16 mouse cellular contexts compared by ENCODE assay signal in genomic region chr1:133881813-133882212, GRCm38 (mm10). TPM values are rescaled to one million over a fixed set of nuclear protein-coding genes. Genes with fewer than 3 reads are reported as not detected.
A peak's percentile ranks its signal among the peaks of the same experiment; 100 is the strongest.
DNase-seq lines count a peak whose midpoint lies in the region; ATAC-seq and TF ChIP-seq lines count a peak whose summit lies in the region.
"Had no signal": no experiment of that assay in that cellular context is flagged by ENCODE, and none has a peak within 500 bp of the region (broad histone marks: within the 10 kb centered on the region; RNA-seq: fewer than 3 reads in every experiment).

No protein-coding gene starts in this region.

- no peak for DNase-seq in heart, postnatal 14 days
- DNase-seq in liver, adult 2 months (ENCODE audit: extremely low read depth, low read depth, low spot score): no peak
- DNase-seq in liver, embryonic 11.5 days (ENCODE audit: low spot score): no peak
- no peak for DNase-seq in embryonic facial prominence, embryonic 14.5 days (ENCODE audit: low spot score)
- DNase-seq in liver, embryonic 13.5 days: no peak
- DNase-seq in frontal cortex, postnatal 25 days (ENCODE audit: low spot score in 2 of 2): no peak
- DNase-seq in spleen, postnatal 36 days (ENCODE audit: low spot score in 2 of 2): no peak
- DNase-seq: adrenal gland, adult 2 months; cerebellum, adult 11 months; cerebellum, postnatal 25 days; thymus, postnatal 4 days had no signal

- 57% methylated on average over 6 of the region's 6 CpGs for WGBS in heart, embryonic 13.5 days
- 80% methylated on average over 6 of the region's 6 CpGs for WGBS in liver, adult 2 months
- WGBS in liver, embryonic 11.5 days: 59% methylated on average over 6 of the region's 6 CpGs
- 28% methylated on average over 6 of the region's 6 CpGs for WGBS in embryonic facial prominence, embryonic 14.5 days
- WGBS in liver, embryonic 13.5 days (ENCODE audit: insufficient replicate concordance): 65% methylated on average over 6 of the region's 6 CpGs

- ATAC-seq in heart, embryonic 13.5 days (ENCODE audit: extremely low read depth, insufficient number of reproducible peaks, low FRiP score, low TSS enrichment): no peak
- ATAC-seq in liver, embryonic 11.5 days (replicated peaks; ENCODE audit: low FRiP score): no peak
- ATAC-seq in embryonic facial prominence, embryonic 14.5 days (ENCODE audit: low read depth): 0 out of 2 replicates have a peak, but pooled peaks have one; percentile 13
- ATAC-seq in liver, embryonic 13.5 days (ENCODE audit: low read depth): no peak

- H3K27ac ChIP-seq in heart, embryonic 13.5 days (replicated peaks): no peak overlapping the region
- H3K27ac ChIP-seq in liver, adult 2 months (replicated peaks; ENCODE audit: insufficient read depth, low read depth, low read length): peak overlapping the region; percentile 72
- no peak overlapping the region for H3K27ac ChIP-seq in liver, embryonic 11.5 days (ENCODE audit: low read depth, low read length)
- H3K27ac ChIP-seq in embryonic facial prominence, embryonic 14.5 days (replicated peaks; ENCODE audit: low read depth, low read length): no peak overlapping the region
- H3K27ac ChIP-seq in liver, embryonic 13.5 days: peak overlapping the region; percentile 60
- H3K27ac ChIP-seq: limb, embryonic 15.5 days; neural tube, embryonic 15.5 days had no signal

- peaks cover 48% of the 10 kb centered on the region for H3K4me1 ChIP-seq in heart, embryonic 13.5 days
- H3K4me1 ChIP-seq in liver, adult 2 months (ENCODE audit: control insufficient read depth, insufficient read depth, low read length): peaks cover 18% of the 10 kb centered on the region
- peaks cover 22% of the 10 kb centered on the region for H3K4me1 ChIP-seq in liver, embryonic 11.5 days (replicated peaks; ENCODE audit: control insufficient read depth, insufficient read depth, low read length)
- H3K4me1 ChIP-seq in embryonic facial prominence, embryonic 14.5 days (ENCODE audit: control insufficient read depth, insufficient read depth, low read length): peaks cover 5% of the 10 kb centered on the region; the same call in 1 of the 2 replicates
- peaks cover 58% of the 10 kb centered on the region for H3K4me1 ChIP-seq in liver, embryonic 13.5 days (replicated peaks)

- no peak overlapping the region for H3K4me2 ChIP-seq in heart, embryonic 13.5 days
- H3K4me2 ChIP-seq in liver, embryonic 11.5 days: no peak overlapping the region
- no peak overlapping the region for H3K4me2 ChIP-seq in embryonic facial prominence, embryonic 14.5 days (ENCODE audit: low read depth, low read length)
- H3K4me2 ChIP-seq in liver, embryonic 13.5 days: no peak overlapping the region
- H3K4me2 ChIP-seq: heart, embryonic 12.5 days; limb, embryonic 15.5 days; neural tube, embryonic 15.5 days had no signal

- no peaks in the 10 kb centered on the region for H3K79me2 ChIP-seq in liver, adult 2 months (ENCODE audit: control insufficient read depth, insufficient read depth, low read length)

- no peak for TF ChIP-seq CTCF in liver, adult 2 months (IDR thresholded peaks at IDR 0.05; ENCODE audit: low read depth, low read length)

- H3K36me3 ChIP-seq in heart, embryonic 13.5 days: no peaks in the 10 kb centered on the region
- H3K36me3 ChIP-seq in liver, adult 2 months (ENCODE audit: control insufficient read depth, insufficient read depth, low read length): no peaks in the 10 kb centered on the region
- no peaks in the 10 kb centered on the region for H3K36me3 ChIP-seq in liver, embryonic 11.5 days (ENCODE audit: control insufficient read depth, insufficient read depth, low read length)
- H3K36me3 ChIP-seq in embryonic facial prominence, embryonic 14.5 days (ENCODE audit: control insufficient read depth, insufficient read depth, low read length): no peaks in the 10 kb centered on the region
- H3K36me3 ChIP-seq in liver, embryonic 13.5 days: no peaks in the 10 kb centered on the region
- H3K36me3 ChIP-seq: heart, embryonic 12.5 days; limb, embryonic 15.5 days; neural tube, embryonic 15.5 days had no signal

- no peak for TF ChIP-seq POLR2A in liver, adult 2 months (IDR thresholded peaks at IDR 0.05; ENCODE audit: extremely low read depth, insufficient read depth, low read length)

- intact Hi-C loops in heart, postnatal 14 days (cut with DNase I): no loop called here

- no peak overlapping the region for H3K4me3 ChIP-seq in heart, embryonic 13.5 days
- H3K4me3 ChIP-seq in liver, adult 2 months (ENCODE audit: insufficient read depth, low read depth, low read length): no peak overlapping the region
- no peak overlapping the region for H3K4me3 ChIP-seq in liver, embryonic 11.5 days (ENCODE audit: low read depth, low read length)
- H3K4me3 ChIP-seq in embryonic facial prominence, embryonic 14.5 days (ENCODE audit: low read depth, low read length): no peak overlapping the region
- no peak overlapping the region for H3K4me3 ChIP-seq in liver, embryonic 13.5 days (replicated peaks)
- H3K4me3 ChIP-seq: heart, embryonic 12.5 days; limb, embryonic 15.5 days; neural tube, embryonic 15.5 days had no signal

- H3K9me3 ChIP-seq in heart, embryonic 13.5 days: no peaks in the 10 kb centered on the region
- H3K9me3 ChIP-seq in liver, embryonic 11.5 days (ENCODE audit: control insufficient read depth, low read length): no peaks in the 10 kb centered on the region
- no peaks in the 10 kb centered on the region for H3K9me3 ChIP-seq in embryonic facial prominence, embryonic 14.5 days (ENCODE audit: control insufficient read depth, low read length)
- H3K9me3 ChIP-seq in liver, embryonic 13.5 days (replicated peaks): no peaks in the 10 kb centered on the region
- H3K9me3 ChIP-seq: heart, embryonic 12.5 days; limb, embryonic 15.5 days; neural tube, embryonic 15.5 days had no signal

- peak overlapping the region; percentile 26; the same call in 1 of the 2 replicates for H3K9ac ChIP-seq in heart, embryonic 13.5 days
- no peak overlapping the region for H3K9ac ChIP-seq in liver, adult 2 months (ENCODE audit: low read depth, low read length)
- no peak overlapping the region for H3K9ac ChIP-seq in liver, embryonic 11.5 days (ENCODE audit: low read depth, low read length)
- H3K9ac ChIP-seq in embryonic facial prominence, embryonic 14.5 days (ENCODE audit: low read depth, low read length): no peak overlapping the region
- no peak overlapping the region for H3K9ac ChIP-seq in liver, embryonic 13.5 days
- H3K9ac ChIP-seq: heart, embryonic 12.5 days; limb, embryonic 15.5 days; neural tube, embryonic 15.5 days had no signal

- peaks cover 3% of the 10 kb centered on the region; the same call in 1 of the 2 replicates for H3K27me3 ChIP-seq in heart, embryonic 13.5 days (replicated peaks)
- no peaks in the 10 kb centered on the region for H3K27me3 ChIP-seq in liver, adult 2 months (ENCODE audit: control insufficient read depth, insufficient read depth, low read length)
- H3K27me3 ChIP-seq in liver, embryonic 11.5 days (replicated peaks; ENCODE audit: control insufficient read depth, insufficient read depth, low read length): no peaks in the 10 kb centered on the region
- no peaks in the 10 kb centered on the region for H3K27me3 ChIP-seq in embryonic facial prominence, embryonic 14.5 days (replicated peaks; ENCODE audit: control insufficient read depth, insufficient read depth, low read length)
- no peaks in the 10 kb centered on the region for H3K27me3 ChIP-seq in liver, embryonic 13.5 days
- H3K27me3 ChIP-seq: heart, embryonic 12.5 days; limb, embryonic 15.5 days; neural tube, embryonic 15.5 days had no signal

RNA-seq across cellular contexts. Expression of gene Optc, which starts 26.0 kb away (rescaled TPM):
- polyA plus RNA-seq in heart, embryonic 13.5 days (2015; fragmentation: Nextera tagmentation; extraction: Ambion mirVana): 0.32 and 0.41 TPM in 2 replicates
- total RNA-seq in heart, postnatal 14 days (2021): under 1 TPM; 0.17 to 0.55 TPM
- total RNA-seq in liver, adult 2 months (2014; rRNA removed): not detected in 2 replicates
- not detected in 2 replicates for polyA plus RNA-seq in liver, adult 2 months (2012; rRNA removed)
- polyA plus RNA-seq in liver, embryonic 11.5 days (2014; fragmentation: Nextera tagmentation; extraction: Ambion mirVana): 0.40 TPM in 1 of 2 replicates, not detected in the other
- 0.82 and 1.3 TPM in 2 replicates for polyA plus RNA-seq in embryonic facial prominence, embryonic 14.5 days (2014; fragmentation: Nextera tagmentation; extraction: Ambion mirVana)
- 0.07 and 0.22 TPM in 2 replicates for polyA plus RNA-seq in liver, embryonic 13.5 days (2015; fragmentation: Nextera tagmentation; extraction: Ambion mirVana)
- total RNA-seq: hematopoietic stem cell, adult 5-6 weeks had no signal

RNA-seq across cellular contexts. Expression of gene Prelp, which starts 39.4 kb away (rescaled TPM):
- polyA plus RNA-seq in heart, embryonic 13.5 days (2015; fragmentation: Nextera tagmentation; extraction: Ambion mirVana): 2.8 and 3.1 TPM in 2 replicates
- total RNA-seq in heart, postnatal 14 days (2021): 10 to 100 TPM; 25.0 to 29.5 TPM
- total RNA-seq in liver, adult 2 months (2014; rRNA removed): 6.6 and 9.3 TPM in 2 replicates
- polyA plus RNA-seq in liver, adult 2 months (2012; rRNA removed): 23.8 and 27.2 TPM in 2 replicates
- polyA plus RNA-seq in liver, embryonic 11.5 days (2014; fragmentation: Nextera tagmentation; extraction: Ambion mirVana): 0.11 and 0.23 TPM in 2 replicates
- 13.2 and 13.9 TPM in 2 replicates for polyA plus RNA-seq in embryonic facial prominence, embryonic 14.5 days (2014; fragmentation: Nextera tagmentation; extraction: Ambion mirVana)
- 1.7 and 2.6 TPM in 2 replicates for polyA plus RNA-seq in liver, embryonic 13.5 days (2015; fragmentation: Nextera tagmentation; extraction: Ambion mirVana)
- total RNA-seq: hematopoietic stem cell, adult 5-6 weeks had no signal

Comparison
In these comparisons a context has a peak if more than half of its experiments do, and no peak if none do; other contexts are left out.
1. H3K27ac ChIP-seq: peak in liver, adult 2 months (single experiment) and liver, embryonic 13.5 days (single experiment); none in heart, embryonic 13.5 days (single experiment), liver, embryonic 11.5 days (single experiment) and embryonic facial prominence, embryonic 14.5 days (single experiment).